Mouse (Mus musculus) embryonic facial prominence, embryonic 13.5 days (tissue): ENCODE measurements around the gene Tbcd. TPM values are rescaled to one million over a fixed set of nuclear protein-coding genes. Genes with fewer than 3 reads are reported as not detected.
A peak's percentile ranks its signal among the peaks of the same experiment; 100 is the strongest.

Experiments used
- ATAC-seq: fragments of 200-750 bp; cut with Nextera tagmentation; 2 replicates; pipeline ENCODE4 v1.8.0; 2017; ENCODE audit warnings: low read depth; ENCODE audit not compliant: insufficient number of reproducible peaks, insufficient read depth, low FRiP score, low TSS enrichment
- H3K27ac ChIP-seq: fragments of 300-500 bp; sonication (generic); 2 replicates; pipeline ENCODE4 v1.5.1; 2015; ENCODE audit warnings: moderate library complexity, mild to moderate bottlenecking, inconsistent platforms
- H3K27me3 ChIP-seq: fragments of 300-500 bp; sonication (generic); 2 replicates; pipeline ENCODE4 v1.6.1; 2015; ENCODE audit warnings: mild to moderate bottlenecking, inconsistent platforms
- H3K36me3 ChIP-seq: fragments of 300-500 bp; sonication (generic); 2 replicates; pipeline ENCODE4 v1.6.1; 2015; ENCODE audit warnings: mild to moderate bottlenecking, inconsistent platforms
- H3K4me1 ChIP-seq: fragments of 300-500 bp; sonication (generic); 2 replicates; pipeline ENCODE4 v1.6.1; 2015; ENCODE audit warnings: inconsistent platforms
- H3K4me2 ChIP-seq: fragments of 300-500 bp; sonication (generic); 2 replicates; pipeline ENCODE4 v1.6.1; 2015; ENCODE audit warnings: moderate library complexity, mild to moderate bottlenecking, inconsistent platforms
- H3K4me3 ChIP-seq: fragments of 300-500 bp; sonication (generic); 2 replicates; pipeline ENCODE4 v1.5.1; 2015; ENCODE audit warnings: mild to moderate bottlenecking, inconsistent platforms
- H3K9ac ChIP-seq: fragments of 300-500 bp; sonication (generic); 2 replicates; pipeline ENCODE4 v1.6.1; 2015; ENCODE audit warnings: mild to moderate bottlenecking, inconsistent platforms
- H3K9me3 ChIP-seq: fragments of 300-500 bp; sonication (generic); 2 replicates; pipeline ENCODE4 v1.6.1; 2016; ENCODE audit warnings: inconsistent platforms
- WGBS: fragments of 180-500 bp; shearing (Covaris S2); methylation state at CpG from one replicate; pipeline ENCODE4 v1.1.7; 2015; ENCODE audit warnings: mixed read lengths; 5-methylcytosine and 5-hydroxymethylcytosine counted together
- polyA plus RNA-seq: library from polyadenylated mRNA; unstranded; fragments of >200 nt; fragmentation: Nextera tagmentation; extraction: Ambion mirVana; gene quantifications from 2 replicates; pipeline ENCODE4 v1.2.1, GENCODE M21; 2015

Gene Tbcd
- polyA plus RNA-seq, result 42.1 and 42.5 TPM in 2 replicates

DNA sequence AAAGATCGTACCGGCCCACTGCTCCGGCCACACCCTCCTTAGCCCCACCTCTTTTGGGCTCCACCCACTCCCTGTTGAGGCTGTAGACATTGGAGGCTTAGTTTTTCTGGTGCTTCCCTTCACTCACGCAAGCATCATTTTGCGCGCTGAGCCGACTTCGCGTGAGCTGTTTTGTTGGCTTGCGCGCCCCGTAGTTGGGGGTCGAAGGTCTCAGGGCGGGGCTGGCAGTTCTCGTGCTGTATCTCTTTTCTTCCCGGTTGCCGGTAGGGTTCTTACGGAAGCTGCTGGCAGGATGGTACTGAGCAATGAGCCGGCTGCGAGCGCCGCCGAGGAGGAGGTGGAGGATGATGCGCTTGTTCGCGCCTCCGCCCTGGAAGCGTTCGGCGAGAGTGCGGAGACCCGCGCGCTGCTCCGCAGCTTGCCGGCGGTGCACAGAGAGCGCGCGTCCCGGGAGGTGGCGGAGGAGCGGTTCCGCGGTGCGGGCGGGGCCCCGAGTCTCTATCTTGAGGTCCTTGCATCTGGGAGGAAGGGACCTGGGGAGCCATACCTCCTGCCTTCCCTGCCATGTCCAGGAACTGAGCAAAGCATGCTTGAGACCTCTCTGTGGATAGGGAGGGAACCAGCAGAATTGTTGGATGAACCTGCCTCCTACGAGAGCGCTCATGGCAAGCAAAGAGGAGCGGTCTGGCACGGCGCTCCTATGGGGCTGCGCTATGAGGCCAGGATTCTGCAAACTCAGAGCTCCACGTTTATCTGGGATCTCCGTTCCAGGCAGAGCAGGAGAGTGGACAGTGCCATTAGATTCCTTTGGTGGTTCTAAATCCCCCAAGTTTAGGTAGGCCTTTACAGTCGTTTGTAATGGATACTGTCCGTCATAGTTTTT, at the start of gene Tbcd:
Gene Tbcd, plus strand, starts transcription at position 197 of the 883 bp plus-strand sequence.
- WGBS, result under 1% methylated on average over 58 of the region's 58 CpGs
- Histone ChIP-seq H3K27me3 (no peaks in the 10 kb centered on the region), H3K36me3 (peaks cover 16% of the 10 kb centered on the region; the same call in 1 of the 2 replicates), H3K27ac (peak within 1 kb of the TSS; percentile 45), H3K4me2 (peak within 1 kb of the TSS; percentile 75), H3K4me3 (peak within 1 kb of the TSS; percentile 84), H3K9me3 (no peaks in the 10 kb centered on the region), H3K9ac (peak within 1 kb of the TSS; percentile 80), H3K4me1 (peaks cover 18% of the 10 kb centered on the region)
- ATAC-seq, result peak; percentile 92

DNA sequence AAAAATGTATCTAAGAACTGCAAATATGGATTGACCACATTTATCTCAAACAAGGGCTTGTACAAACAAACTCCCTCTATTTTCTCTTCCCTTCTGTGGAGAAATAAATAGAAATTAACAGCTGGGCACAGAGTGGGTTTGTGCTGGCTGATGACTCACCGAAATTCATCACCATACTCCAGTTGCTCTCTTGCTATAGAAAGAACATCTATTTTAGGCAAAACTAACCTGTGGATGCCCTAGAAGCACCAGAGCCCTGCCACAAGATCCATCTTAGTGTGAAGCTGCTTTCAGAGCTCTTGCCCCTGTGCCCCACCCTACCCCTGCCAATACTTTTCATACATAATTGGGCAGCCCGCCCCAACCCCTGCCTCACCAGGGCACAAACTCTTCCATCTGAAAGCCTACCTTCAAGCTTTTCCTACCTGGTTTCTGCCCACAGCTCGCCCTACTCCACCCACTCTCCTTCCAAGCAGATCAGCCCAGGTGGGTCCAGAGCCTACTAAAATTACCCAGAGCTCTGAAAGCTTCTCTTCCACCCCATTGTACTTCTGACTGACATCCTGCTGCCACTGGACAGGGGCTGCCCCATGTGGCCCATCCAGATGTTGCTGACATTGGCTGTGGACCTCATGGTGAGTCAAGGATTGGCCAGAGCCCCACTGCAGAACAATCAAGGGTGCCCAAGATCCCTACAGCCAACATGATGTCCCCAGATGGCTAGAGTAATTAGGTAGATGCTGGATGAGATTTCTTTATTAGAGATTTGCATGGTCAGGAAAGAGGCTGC, 44.2 kb upstream of the Tbcd start:
- Histone ChIP-seq H3K4me2 (no peak overlapping the region), H3K4me3 (no peak overlapping the region), H3K9ac (no peak overlapping the region), H3K9me3 (no peaks in the 10 kb centered on the region), H3K4me1 (no peaks in the 10 kb centered on the region), H3K27ac (no peak overlapping the region), H3K27me3 (no peaks in the 10 kb centered on the region; the same call in 1 of the 2 replicates), H3K36me3 (no peaks in the 10 kb centered on the region)
- 73% methylated on average over 3 of the region's 3 CpGs for WGBS
- no peak for ATAC-seq

DNA sequence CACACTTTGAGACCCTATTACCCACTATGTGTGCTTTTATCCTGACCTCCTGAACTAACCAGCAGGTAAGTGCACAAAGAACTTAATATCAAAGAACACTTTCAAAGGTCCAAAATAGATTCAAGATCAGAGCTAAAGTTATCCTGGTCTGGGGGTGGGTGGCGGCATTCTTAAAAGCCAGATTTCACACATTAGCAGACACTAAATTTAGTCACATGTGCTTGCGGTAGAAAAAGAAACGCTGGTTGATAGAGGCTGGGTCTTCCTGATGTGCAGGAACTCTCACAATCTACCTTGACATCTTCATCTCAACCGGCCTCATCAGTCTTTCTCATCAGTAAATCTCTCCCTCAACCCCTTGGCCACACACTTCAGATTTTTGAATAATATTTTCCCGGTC, 37.0 kb upstream of the Tbcd start:
- no peak overlapping the region for H3K4me3 ChIP-seq
- H3K4me1 ChIP-seq, result no peaks in the 10 kb centered on the region
- H3K9me3 ChIP-seq, result no peaks in the 10 kb centered on the region
- H3K27ac ChIP-seq, result no peak overlapping the region
- no peak overlapping the region for H3K4me2 ChIP-seq
- no peaks in the 10 kb centered on the region for H3K27me3 ChIP-seq
- no peak overlapping the region for H3K9ac ChIP-seq
- no peak for ATAC-seq
- no peaks in the 10 kb centered on the region for H3K36me3 ChIP-seq
- WGBS, result 83% methylated on average over 5 of the region's 5 CpGs

DNA sequence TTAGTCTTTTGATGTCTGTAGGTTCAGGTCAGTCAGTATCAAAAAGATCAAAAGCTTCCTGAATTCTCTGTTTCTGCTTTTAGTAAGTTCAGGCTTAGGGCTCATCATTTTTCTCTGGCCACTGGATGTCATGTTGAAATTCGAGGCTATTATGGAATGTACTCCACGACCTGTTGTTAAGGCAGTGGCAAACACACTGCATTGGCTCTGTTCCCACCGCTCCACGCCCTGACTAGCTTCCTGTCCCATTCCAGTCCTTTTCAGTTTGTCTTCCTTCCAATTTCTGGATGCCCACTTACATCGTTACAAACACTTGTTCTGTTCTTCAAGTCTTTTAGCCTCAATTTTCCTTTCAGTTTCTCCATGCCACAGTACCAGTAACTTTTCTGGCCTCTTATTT, 36.4 kb upstream of the Tbcd start:
- Histone ChIP-seq H3K4me3 (no peak overlapping the region), H3K27ac (no peak overlapping the region), H3K9me3 (no peaks in the 10 kb centered on the region), H3K36me3 (no peaks in the 10 kb centered on the region), H3K9ac (no peak overlapping the region), H3K27me3 (no peaks in the 10 kb centered on the region), H3K4me1 (peaks cover under 1% of the 10 kb centered on the region; the same call in 1 of the 2 replicates), H3K4me2 (no peak overlapping the region)
- 67% methylated on average over 5 of the region's 5 CpGs for WGBS
- ATAC-seq, result no peak

DNA sequence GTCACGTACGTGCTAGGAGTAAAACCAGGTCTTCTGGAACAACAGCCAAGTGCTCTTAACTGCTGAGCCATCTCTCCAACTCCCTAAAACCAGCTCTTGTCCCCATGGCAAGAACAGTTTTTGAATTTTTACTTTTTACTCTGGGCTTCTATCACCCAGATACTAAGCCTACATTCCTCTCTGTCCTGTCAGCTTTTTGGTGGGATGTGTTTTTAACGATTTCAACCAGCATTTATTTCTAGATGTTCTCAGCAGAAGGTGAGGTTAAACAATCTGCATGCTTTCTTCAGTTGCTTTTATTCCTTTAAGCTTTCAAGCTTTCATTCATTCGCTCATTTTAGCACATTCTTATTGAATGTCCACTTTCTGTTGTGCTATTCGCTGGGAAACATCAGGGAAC, 33.8 kb upstream of the Tbcd start:
- H3K4me3 ChIP-seq, result no peak overlapping the region
- no peak for ATAC-seq
- no peaks in the 10 kb centered on the region for H3K27me3 ChIP-seq
- H3K4me1 ChIP-seq, result peaks cover 17% of the 10 kb centered on the region
- no peak overlapping the region for H3K4me2 ChIP-seq
- H3K27ac ChIP-seq, result no peak overlapping the region
- WGBS, result 85% methylated on average over 5 of the region's 5 CpGs
- no peak overlapping the region for H3K9ac ChIP-seq
- H3K9me3 ChIP-seq, result no peaks in the 10 kb centered on the region
- H3K36me3 ChIP-seq, result no peaks in the 10 kb centered on the region

DNA sequence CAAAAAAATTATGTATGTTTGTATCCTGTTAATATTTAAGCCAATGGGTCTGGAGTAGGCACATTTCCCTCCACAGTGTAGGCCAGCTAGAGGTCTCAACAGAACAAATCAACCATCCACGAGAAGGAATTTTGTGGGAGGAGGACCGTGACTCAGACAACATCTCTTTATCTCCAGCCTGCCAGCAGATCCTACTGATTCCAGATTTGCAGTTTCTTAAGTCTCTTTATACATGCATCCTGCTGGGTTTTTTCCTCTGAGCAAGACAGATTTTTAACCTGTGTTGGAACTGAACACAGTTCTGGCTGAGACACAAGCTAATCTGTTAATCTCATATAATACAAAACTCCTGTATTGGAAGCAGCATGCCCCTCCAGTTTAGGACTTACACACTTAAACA, 32.8 kb upstream of the Tbcd start:
- Histone ChIP-seq H3K27ac (no peak overlapping the region), H3K9me3 (no peaks in the 10 kb centered on the region), H3K4me1 (peaks cover 19% of the 10 kb centered on the region), H3K36me3 (no peaks in the 10 kb centered on the region), H3K4me3 (no peak overlapping the region), H3K9ac (no peak overlapping the region), H3K4me2 (no peak overlapping the region), H3K27me3 (no peaks in the 10 kb centered on the region)
- ATAC-seq, result no peak
- 56% methylated on average over 2 of the region's 2 CpGs for WGBS

DNA sequence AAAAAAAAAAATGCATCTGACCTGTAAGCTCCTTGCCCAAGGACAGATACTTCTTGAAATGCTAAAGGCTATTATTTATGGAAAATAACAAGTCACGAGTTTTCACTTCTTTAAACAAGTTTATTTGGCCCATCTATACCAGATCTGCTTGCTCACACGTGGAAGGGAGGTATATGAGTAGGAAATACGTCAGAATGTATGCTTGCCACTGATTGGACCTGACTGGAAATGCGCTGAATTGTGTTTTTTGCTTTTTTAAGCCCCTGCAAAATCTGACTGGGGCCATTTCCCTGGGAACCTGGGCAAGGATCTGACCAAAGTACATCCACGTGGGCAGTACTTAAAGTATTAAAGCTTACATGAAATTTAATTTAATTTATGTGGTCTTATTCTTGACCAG, 31.4 kb upstream of the Tbcd start:
- Histone ChIP-seq H3K4me2 (peak overlapping the region; percentile 84), H3K9me3 (no peaks in the 10 kb centered on the region), H3K27me3 (no peaks in the 10 kb centered on the region), H3K36me3 (no peaks in the 10 kb centered on the region), H3K9ac (peak overlapping the region; percentile 70), H3K4me3 (peak overlapping the region; percentile 73), H3K4me1 (peaks cover 19% of the 10 kb centered on the region), H3K27ac (no peak overlapping the region)
- no peak for ATAC-seq
- 42% methylated on average over 5 of the region's 5 CpGs for WGBS

DNA sequence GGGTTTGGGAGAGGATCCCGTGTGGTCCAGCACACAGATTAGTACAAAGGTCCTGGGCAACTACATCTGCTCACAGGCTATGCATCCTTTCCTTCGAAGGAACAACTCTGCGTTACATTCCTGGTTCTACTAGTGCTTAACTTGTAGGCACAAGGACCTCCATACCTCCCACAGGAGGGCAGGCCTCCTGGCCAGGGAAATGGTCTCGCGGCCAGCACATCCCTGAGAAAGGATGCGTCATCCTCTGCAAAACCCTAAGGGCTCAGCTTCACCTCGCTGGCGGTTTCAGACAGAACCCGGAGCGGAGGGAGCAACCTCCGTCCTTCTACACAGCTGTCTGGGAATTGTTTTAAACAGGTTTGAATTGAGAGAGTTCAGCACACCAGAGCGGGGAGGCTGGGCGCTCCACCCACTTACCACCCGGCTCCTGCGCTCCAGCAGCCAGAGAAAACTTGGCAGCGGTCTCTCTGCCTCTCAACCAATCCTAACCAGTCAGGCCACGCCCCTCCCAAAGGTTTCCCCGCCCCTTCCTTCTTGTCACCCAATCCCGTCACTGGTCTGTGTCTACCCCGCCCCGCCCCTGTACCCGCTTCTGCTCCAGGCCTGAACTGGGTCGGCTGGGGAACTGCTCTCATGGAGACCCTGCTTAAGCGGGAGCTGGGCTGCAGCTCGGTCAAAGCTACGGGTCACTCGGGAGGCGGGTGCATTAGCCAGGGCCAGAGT, 30.8 kb upstream of the Tbcd start, which contains the start of gene Fn3krp:
Gene Fn3krp, plus strand, starts transcription at position 572 of the 723 bp plus-strand sequence.
- Histone ChIP-seq H3K4me2 (peak within 1 kb of the TSS; percentile 84), H3K9ac (peak within 1 kb of the TSS; percentile 78), H3K4me3 (peak within 1 kb of the TSS; percentile 73), H3K27me3 (no peaks in the 10 kb centered on the region), H3K4me1 (peaks cover 19% of the 10 kb centered on the region), H3K27ac (peak within 1 kb of the TSS; percentile 84), H3K9me3 (no peaks in the 10 kb centered on the region), H3K36me3 (0 out of 2 replicates have a peak, but pooled peaks cover 6% of the 10 kb centered on the region)
- WGBS, result under 1% methylated on average over 28 of the region's 28 CpGs
- ATAC-seq, result peak; percentile 99

DNA sequence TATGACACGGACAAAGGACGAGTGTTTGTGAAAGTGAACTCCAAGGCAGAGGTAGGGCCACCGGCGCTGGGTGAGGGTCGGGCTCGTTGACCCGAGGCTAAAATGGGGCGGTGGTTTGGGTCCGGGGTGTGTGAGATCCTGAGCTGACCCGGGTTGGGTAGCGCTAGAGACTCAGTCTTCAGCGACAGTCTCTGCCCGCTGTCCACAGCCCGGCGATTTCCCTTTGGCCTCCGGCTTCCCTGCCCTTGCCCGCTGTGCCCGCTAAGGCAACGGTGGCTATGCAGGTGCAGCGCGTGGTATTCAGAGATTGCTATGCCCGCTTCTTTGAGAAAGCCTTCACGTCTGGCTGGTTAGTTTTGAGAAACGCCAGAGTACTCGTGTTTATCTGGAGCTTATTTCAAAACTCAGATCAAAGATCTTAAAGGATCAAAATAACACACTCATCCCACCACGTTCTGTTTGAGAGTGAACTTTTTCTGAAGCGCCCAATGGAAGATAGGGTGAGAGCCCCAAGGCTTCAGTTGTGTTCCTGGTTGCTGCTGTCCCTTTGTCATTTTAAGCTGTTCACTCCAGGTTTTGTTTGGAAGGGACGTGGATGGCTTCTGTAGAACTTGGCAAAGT, 30.1 kb upstream of the Tbcd start:
- Histone ChIP-seq H3K9ac (peak overlapping the region; percentile 78), H3K36me3 (0 out of 2 replicates have a peak, but pooled peaks cover 10% of the 10 kb centered on the region), H3K4me1 (peaks cover 19% of the 10 kb centered on the region), H3K27me3 (no peaks in the 10 kb centered on the region), H3K27ac (no peak overlapping the region), H3K9me3 (no peaks in the 10 kb centered on the region), H3K4me2 (peak overlapping the region; percentile 84), H3K4me3 (peak overlapping the region; percentile 73)
- ATAC-seq, result peak; percentile 61
- WGBS, result 1% methylated on average over 28 of the region's 28 CpGs

DNA sequence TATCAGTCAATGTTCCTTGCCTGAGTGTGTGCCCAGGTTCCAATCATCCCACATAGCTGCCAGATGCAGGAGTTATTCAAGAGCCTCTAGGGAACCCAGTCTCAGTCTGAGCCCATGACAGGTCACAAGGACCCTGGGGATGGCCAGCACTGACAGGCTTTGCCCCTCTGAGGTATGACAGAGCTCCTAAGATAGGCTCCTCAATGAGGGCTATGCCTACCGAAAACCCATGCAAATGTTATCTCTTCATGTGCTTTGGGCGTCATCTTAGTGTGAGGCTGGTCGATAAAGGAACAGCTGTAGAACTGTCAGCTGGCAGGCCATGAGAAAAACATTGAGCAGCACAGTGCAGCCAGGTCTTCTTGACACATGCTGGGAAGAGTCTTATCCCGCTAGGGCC, 18.4 kb upstream of the Tbcd start:
- no peaks in the 10 kb centered on the region for H3K9me3 ChIP-seq
- WGBS, result 86% methylated on average over 4 of the region's 4 CpGs
- H3K4me2 ChIP-seq, result no peak overlapping the region
- H3K9ac ChIP-seq, result no peak overlapping the region
- H3K4me3 ChIP-seq, result no peak overlapping the region
- H3K27me3 ChIP-seq, result no peaks in the 10 kb centered on the region
- peaks cover 24% of the 10 kb centered on the region for H3K36me3 ChIP-seq
- no peak overlapping the region for H3K27ac ChIP-seq
- ATAC-seq, result no peak
- peaks cover 20% of the 10 kb centered on the region for H3K4me1 ChIP-seq
